ENCODE assay signal across 15 mouse cellular contexts in genomic region chr8:103578006-103578405, GRCm38 (mm10).
"Had no signal": no experiment of that assay in that cellular context is flagged by ENCODE, and none has a peak within 500 bp of the region (broad histone marks: within the 10 kb centered on the region; RNA-seq: fewer than 3 reads in every experiment).

No protein-coding gene starts in this region.

- H3K9me3 ChIP-seq: limb, embryonic 15.5 days; liver, embryonic 12.5 days; midbrain, embryonic 10.5 days; neural tube, embryonic 15.5 days; stomach, embryonic 15.5 days had no signal

- H3K36me3 ChIP-seq: limb, embryonic 15.5 days; liver, embryonic 12.5 days; midbrain, embryonic 10.5 days; neural tube, embryonic 15.5 days; stomach, embryonic 15.5 days had no signal

- H3K4me1 ChIP-seq: liver, embryonic 12.5 days; stomach, embryonic 15.5 days had no signal

- H3K27me3 ChIP-seq: limb, embryonic 15.5 days; liver, embryonic 12.5 days; neural tube, embryonic 15.5 days; stomach, embryonic 15.5 days had no signal

- H3K9ac ChIP-seq: limb, embryonic 15.5 days; liver, embryonic 12.5 days; lung, embryonic 14.5 days; neural tube, embryonic 15.5 days; stomach, embryonic 15.5 days had no signal

- H3K27ac ChIP-seq: kidney, postnatal 0 days; limb, embryonic 15.5 days; liver, embryonic 12.5 days; midbrain, embryonic 10.5 days; neural tube, embryonic 15.5 days; stomach, embryonic 15.5 days had no signal

- H3K4me2 ChIP-seq: limb, embryonic 15.5 days; liver, embryonic 12.5 days; lung, embryonic 14.5 days; neural tube, embryonic 15.5 days; stomach, embryonic 15.5 days had no signal

- ATAC-seq: liver, embryonic 12.5 days had no signal

- H3K4me3 ChIP-seq: limb, embryonic 15.5 days; liver, embryonic 12.5 days; midbrain, embryonic 10.5 days; myocyte; neural tube, embryonic 15.5 days; stomach, embryonic 15.5 days had no signal

- DNase-seq: kidney, adult 11 months; kidney, adult 9 months; kidney, postnatal 36 days; lung, embryonic 14.5 days; lung, postnatal 10 days; lung, postnatal 4 days; right cerebral cortex, postnatal 14 days; thymus, postnatal 4 days had no signal
